Comparison of ENCODE assay signal across 22 mouse cellular contexts in the genomic region with DNA sequence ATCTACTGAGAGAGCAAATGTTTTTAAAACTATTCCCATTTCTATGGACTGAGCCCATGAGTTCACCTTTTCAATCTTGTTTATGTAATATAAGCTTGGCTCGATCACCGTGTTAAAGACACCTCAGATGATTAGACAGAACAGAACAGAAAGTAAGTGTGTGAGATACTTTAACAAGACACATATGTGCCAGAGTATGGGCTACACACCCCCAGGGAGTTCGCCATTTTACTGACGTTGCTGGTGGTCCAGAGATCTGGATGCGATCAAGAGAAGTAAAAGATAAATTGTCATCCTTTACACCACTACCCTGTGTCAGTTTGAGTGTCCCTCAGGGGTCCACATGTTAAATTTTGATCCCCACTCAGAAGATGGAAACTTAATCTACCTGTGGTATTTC. TPM values are rescaled to one million over a fixed set of nuclear protein-coding genes. Genes with fewer than 3 reads are reported as not detected.
A peak's percentile ranks its signal among the peaks of the same experiment; 100 is the strongest.
DNase-seq lines count a peak whose midpoint lies in the region; ATAC-seq lines count a peak whose summit lies in the region.
"Had no signal": no experiment of that assay in that cellular context is flagged by ENCODE, and none has a peak within 500 bp of the region (broad histone marks: within the 10 kb centered on the region; RNA-seq: fewer than 3 reads in every experiment).

No protein-coding gene starts in this region.

- no peak overlapping the region for H3K9ac ChIP-seq in limb, embryonic 12.5 days (replicated peaks)
- H3K9ac ChIP-seq: embryonic facial prominence, embryonic 12.5 days; forebrain, embryonic 13.5 days; forebrain, embryonic 15.5 days; forebrain, postnatal 0 days had no signal

- H3K27ac ChIP-seq in limb, embryonic 12.5 days: no peak overlapping the region
- no peak overlapping the region for H3K27ac ChIP-seq in limb, embryonic 10.5 days
- H3K27ac ChIP-seq: embryonic facial prominence, embryonic 12.5 days; forebrain, embryonic 13.5 days; forebrain, embryonic 15.5 days had no signal

- H3K27me3 ChIP-seq in limb, embryonic 12.5 days: no peaks in the 10 kb centered on the region
- no peaks in the 10 kb centered on the region for H3K27me3 ChIP-seq in limb, embryonic 10.5 days (ENCODE audit: low read depth, poor library complexity, severe bottlenecking)
- H3K27me3 ChIP-seq: CH12.LX; embryonic facial prominence, embryonic 12.5 days; forebrain, embryonic 13.5 days; forebrain, embryonic 15.5 days had no signal

- H3K4me1 ChIP-seq in limb, embryonic 12.5 days (replicated peaks): peaks cover 24% of the 10 kb centered on the region
- peaks cover 35% of the 10 kb centered on the region for H3K4me1 ChIP-seq in limb, embryonic 10.5 days
- H3K4me1 ChIP-seq: forebrain, embryonic 13.5 days; forebrain, embryonic 15.5 days had no signal

- ATAC-seq in limb, embryonic 12.5 days (ENCODE audit: insufficient number of reproducible peaks, insufficient read depth, low FRiP score, low TSS enrichment, low read depth): 0 out of 2 replicates have a peak, but pooled peaks have one; percentile 10
- no peak for ATAC-seq in megakaryocyte, adult 5-6 weeks (ENCODE audit: poor library complexity, severe bottlenecking)
- ATAC-seq: CD4-positive, CD25-positive, alpha-beta regulatory T cell, adult 4 months; forebrain, embryonic 13.5 days; forebrain, embryonic 15.5 days; forebrain, postnatal 0 days had no signal

- WGBS in limb, embryonic 12.5 days: 20% methylated on average over 5 of the region's 5 CpGs
- WGBS in limb, embryonic 10.5 days: 34% methylated on average over 5 of the region's 5 CpGs

- no peak overlapping the region for H3K4me3 ChIP-seq in limb, embryonic 12.5 days (replicated peaks)
- H3K4me3 ChIP-seq in limb, embryonic 10.5 days: no peak overlapping the region
- H3K4me3 ChIP-seq: embryonic facial prominence, embryonic 12.5 days; forebrain, embryonic 13.5 days; forebrain, embryonic 15.5 days had no signal

- H3K4me2 ChIP-seq in limb, embryonic 12.5 days: peak overlapping the region; percentile 6; the same call in 1 of the 2 replicates
- H3K4me2 ChIP-seq: embryonic facial prominence, embryonic 12.5 days; forebrain, embryonic 13.5 days; forebrain, embryonic 15.5 days had no signal

- DNase-seq in heart, adult 11 months: peak; percentile 34
- no peak for DNase-seq in heart, postnatal 4 days
- no peak for DNase-seq in limb, embryonic 10.5 days (ENCODE audit: low spot score)
- peak; percentile 63 for DNase-seq in forelimb bud, embryonic 11.5 days (ENCODE audit: low read depth, low spot score)
- peak; percentile 19 for DNase-seq in mesoderm, embryonic 11.5 days (ENCODE audit: low read depth, low spot score)
- DNase-seq in lung, postnatal 36 days: no peak
- DNase-seq: adrenal gland, adult 8-10 months; adrenal gland, postnatal 14 days; adrenal gland, postnatal 36 days; cerebellum, adult 11-12 months; cerebellum, adult 2 months; cerebellum, adult 9-10 months; cerebellum, postnatal 10 days; cerebellum, postnatal 25 days; forebrain, postnatal 0 days had no signal

- no peaks in the 10 kb centered on the region for H3K9me3 ChIP-seq in limb, embryonic 12.5 days
- no peaks in the 10 kb centered on the region for H3K9me3 ChIP-seq in limb, embryonic 10.5 days (replicated peaks)
- H3K9me3 ChIP-seq: embryonic facial prominence, embryonic 12.5 days; forebrain, embryonic 13.5 days; forebrain, embryonic 15.5 days had no signal

- H3K36me3 ChIP-seq in limb, embryonic 12.5 days: no peaks in the 10 kb centered on the region
- no peaks in the 10 kb centered on the region for H3K36me3 ChIP-seq in limb, embryonic 10.5 days
- H3K36me3 ChIP-seq: embryonic facial prominence, embryonic 12.5 days; forebrain, embryonic 15.5 days had no signal

RNA-seq across cellular contexts. Expression of a gene that starts 5.0 kb away (rescaled TPM):
- 10 to 100 TPM; 18.0 to 20.9 TPM for total RNA-seq in heart, postnatal 4 days (2021)
- polyA plus RNA-seq in limb, embryonic 12.5 days (2016; fragmentation: Nextera tagmentation; extraction: Ambion mirVana): 21.6 and 22.2 TPM in 2 replicates
- 20.1 and 23.7 TPM in 2 replicates for polyA plus RNA-seq in limb, embryonic 10.5 days (2016; fragmentation: Nextera tagmentation; extraction: Ambion mirVana)
- 205 and 209 TPM in 2 replicates for total RNA-seq in megakaryocyte, adult 5-6 weeks (2015)
- total RNA-seq in megakaryocyte, adult 5-6 weeks (2017): 124 and 138 TPM in 2 replicates

Comparison
In these comparisons a context has a peak if more than half of its experiments do, and no peak if none do; other contexts are left out.
1. DNase-seq: peak in heart, adult 11 months (single experiment), forelimb bud, embryonic 11.5 days (single experiment) and mesoderm, embryonic 11.5 days (single experiment); none in heart, postnatal 4 days (single experiment), limb, embryonic 10.5 days (single experiment) and lung, postnatal 36 days (single experiment).
2. RNA of a gene that starts 5.0 kb away (total RNA-seq): 124 to 209 TPM in megakaryocyte, adult 5-6 weeks; 18.0 to 20.9 TPM in heart, postnatal 4 days; every median in the first group is over 4 times any median in the second.